Mouse (Mus musculus) kidney, embryonic 15.5 days (tissue): ENCODE data around the gene Bap1. TPM values are rescaled to one million over a fixed set of nuclear protein-coding genes. Genes with fewer than 3 reads are reported as not detected.

Source experiments
- ATAC-seq: fragments of 200-750 bp; cut with Nextera tagmentation; replicated peaks from 2 replicates; pipeline ENCODE4 v1.8.0; 2017; ENCODE audit warnings: moderate TSS enrichment; ENCODE audit not compliant: low FRiP score
- H3K27ac ChIP-seq: fragments of 300-500 bp; sonication (generic); 2 replicates; pipeline ENCODE4 v1.5.1; 2015; ENCODE audit warnings: mild to moderate bottlenecking, inconsistent platforms
- H3K27me3 ChIP-seq: fragments of 300-500 bp; sonication (generic); 2 replicates; pipeline ENCODE4 v1.6.1; 2015; ENCODE audit warnings: inconsistent platforms
- H3K36me3 ChIP-seq: fragments of 300-500 bp; sonication (generic); 2 replicates; pipeline ENCODE4 v1.6.1; 2015; ENCODE audit warnings: inconsistent platforms
- H3K4me1 ChIP-seq: fragments of 300-500 bp; sonication (generic); 2 replicates; pipeline ENCODE4 v1.6.1; 2015; ENCODE audit warnings: inconsistent platforms
- H3K4me2 ChIP-seq: fragments of 300-500 bp; sonication (generic); 2 replicates; pipeline ENCODE4 v1.6.1; 2015; ENCODE audit warnings: moderate library complexity, mild to moderate bottlenecking, inconsistent platforms
- H3K4me3 ChIP-seq: fragments of 300-500 bp; sonication (generic); replicated peaks from 2 replicates; pipeline ENCODE4 v1.5.1; 2015; ENCODE audit warnings: mild to moderate bottlenecking, inconsistent platforms
- H3K9ac ChIP-seq: fragments of 300-500 bp; sonication (generic); 2 replicates; pipeline ENCODE4 v1.6.1; 2015; ENCODE audit warnings: mild to moderate bottlenecking, inconsistent platforms
- H3K9me3 ChIP-seq: fragments of 300-500 bp; sonication (generic); replicated peaks from 2 replicates; pipeline ENCODE4 v1.6.1; 2016; ENCODE audit warnings: inconsistent platforms
- WGBS: fragments of 180-500 bp; shearing (Covaris S2); methylation state at CpG from one replicate; pipeline ENCODE4 v1.1.7; 2015; ENCODE audit warnings: mixed read lengths; 5-methylcytosine and 5-hydroxymethylcytosine counted together
- polyA plus RNA-seq: library from polyadenylated mRNA; unstranded; fragments of >200 nt; fragmentation: Nextera tagmentation; extraction: Ambion mirVana; gene quantifications from 2 replicates; pipeline ENCODE4 v1.2.1, GENCODE M21; 2015

The Bap1 gene
- polyA plus RNA-seq, 1 experiment from 2014 or later: 96.8 TPM

GRCm38 (mm10) chr14:31268301-31269001 lies 17.2 kb downstream of the Bap1 start:
- ATAC-seq: no peak
- Histone ChIP-seq H3K9ac (0 out of 2 replicates have a peak overlapping the region, but pooled peaks have one; percentile 41), H3K9me3 (no peaks in the 10 kb centered on the region), H3K36me3 (peaks cover under 1% of the 10 kb centered on the region; the same call in 1 of the 2 replicates), H3K4me1 (peaks cover 17% of the 10 kb centered on the region), H3K27ac (no peak overlapping the region; the same call in 1 of the 2 replicates), H3K4me2 (peak overlapping the region; percentile 61), H3K4me3 (peak overlapping the region; percentile 41; the same call in 1 of the 2 replicates), H3K27me3 (no peaks in the 10 kb centered on the region)
- WGBS: 73% methylated on average over 9 of the region's 9 CpGs

GRCm38 (mm10) chr14:31269456-31270100 lies 18.3 kb downstream of the Bap1 start:
- H3K36me3 ChIP-seq: no peaks in the 10 kb centered on the region
- peak overlapping the region; percentile 41 for H3K9ac ChIP-seq
- H3K4me2 ChIP-seq: peak overlapping the region; percentile 61
- no peaks in the 10 kb centered on the region for H3K9me3 ChIP-seq
- no peaks in the 10 kb centered on the region for H3K27me3 ChIP-seq
- 15% methylated on average over 28 of the region's 28 CpGs for WGBS
- H3K27ac ChIP-seq: peak overlapping the region; percentile 71
- ATAC-seq: peak; percentile 93
- peaks cover 17% of the 10 kb centered on the region for H3K4me1 ChIP-seq
- H3K4me3 ChIP-seq: peak overlapping the region; percentile 41

GRCm38 (mm10) chr14:31271121-31271520 lies 19.9 kb downstream of the Bap1 start:
- Histone ChIP-seq H3K9me3 (no peaks in the 10 kb centered on the region), H3K9ac (no peak overlapping the region), H3K4me2 (no peak overlapping the region), H3K27me3 (no peaks in the 10 kb centered on the region), H3K4me1 (peaks cover 17% of the 10 kb centered on the region), H3K27ac (no peak overlapping the region), H3K4me3 (no peak overlapping the region), H3K36me3 (no peaks in the 10 kb centered on the region)
- ATAC-seq: no peak
- WGBS: 92% methylated on average over 6 of the region's 6 CpGs

- Histone ChIP-seq H3K4me2 (no peak overlapping the region), H3K36me3 (no peaks in the 10 kb centered on the region), H3K27me3 (no peaks in the 10 kb centered on the region), H3K4me1 (peaks cover 17% of the 10 kb centered on the region), H3K9me3 (no peaks in the 10 kb centered on the region), H3K4me3 (no peak overlapping the region), H3K9ac (no peak overlapping the region), H3K27ac (no peak overlapping the region)
- no peak for ATAC-seq
- WGBS: 28% methylated on average over 7 of the region's 7 CpGs
Observed at GRCm38 (mm10) chr14:31272164-31272563, 20.9 kb downstream of the Bap1 start.

GRCm38 (mm10) chr14:31285728-31286127 lies 34.5 kb downstream of the Bap1 start:
- Histone ChIP-seq H3K9ac (no peak overlapping the region), H3K9me3 (no peaks in the 10 kb centered on the region), H3K4me2 (no peak overlapping the region), H3K4me3 (no peak overlapping the region), H3K4me1 (no peaks in the 10 kb centered on the region), H3K27ac (no peak overlapping the region), H3K36me3 (no peaks in the 10 kb centered on the region), H3K27me3 (no peaks in the 10 kb centered on the region; the same call in 1 of the 2 replicates)
- no peak for ATAC-seq
- WGBS: 71% methylated on average over 8 of the region's 8 CpGs

Other genes starting within 250 kb of the Bap1 start
- 385 and 440 TPM in 2 replicates for gene Spcs1, start 249.8 kb upstream of the Bap1 start, polyA plus RNA-seq
- gene Pbrm1, start 232.3 kb upstream of the Bap1 start, polyA plus RNA-seq: 131 and 136 TPM in 2 replicates
- 127 and 134 TPM in 2 replicates for gene Gnl3, start 232.3 kb upstream of the Bap1 start, polyA plus RNA-seq
- gene Smim4, start 122.5 kb upstream of the Bap1 start, polyA plus RNA-seq: 98.1 and 112 TPM in 2 replicates
- gene Nt5dc2, start 120.4 kb upstream of the Bap1 start, polyA plus RNA-seq: 373 and 384 TPM in 2 replicates
- 32.6 and 40.6 TPM in 2 replicates for gene Stab1, start 82.8 kb upstream of the Bap1 start, polyA plus RNA-seq
- gene Tnnc1, start 43.1 kb upstream of the Bap1 start, polyA plus RNA-seq: 19.5 and 33.2 TPM in 2 replicates
- gene Nisch, start 34.5 kb upstream of the Bap1 start, polyA plus RNA-seq: 351 and 428 TPM in 2 replicates
- 3.7 and 3.8 TPM in 2 replicates for gene Sema3g, start 33.6 kb upstream of the Bap1 start, polyA plus RNA-seq
- 12.6 and 13.3 TPM in 2 replicates for gene Phf7, start 133 bp upstream of the Bap1 start, polyA plus RNA-seq
- 7.6 and 8.5 TPM in 2 replicates for gene Dnah1, start 72.4 kb downstream of the Bap1 start, polyA plus RNA-seq
- 43.6 and 44.4 TPM in 2 replicates for gene Capn7, start 85.2 kb downstream of the Bap1 start, polyA plus RNA-seq
- gene Sh3bp5, start 184.6 kb downstream of the Bap1 start, polyA plus RNA-seq: 30.2 and 33.1 TPM in 2 replicates
- 23.8 and 25.7 TPM in 2 replicates for gene Eaf1, start 242.9 kb downstream of the Bap1 start, polyA plus RNA-seq
- gene Mettl6, start 243.6 kb downstream of the Bap1 start, polyA plus RNA-seq: 58.4 and 63.5 TPM in 2 replicates